Mouse (Mus musculus) kidney, embryonic 16.5 days (tissue): ENCODE results near the gene F11r. TPM values are rescaled to one million over a fixed set of nuclear protein-coding genes. Genes with fewer than 3 reads are reported as not detected.

Source experiments
- ATAC-seq: fragments of 200-750 bp; cut with Nextera tagmentation; 2 replicates; pipeline ENCODE4 v1.8.0; 2017; ENCODE audit warnings: moderate TSS enrichment; ENCODE audit not compliant: low FRiP score, low TSS enrichment
- H3K27ac ChIP-seq: fragments of 300-500 bp; sonication (generic); 2 replicates; pipeline ENCODE4 v1.5.1; 2014; ENCODE audit warnings: low read length
- H3K27me3 ChIP-seq: fragments of 300-500 bp; sonication (generic); 2 replicates; pipeline ENCODE4 v1.6.1; 2014; ENCODE audit warnings: low read length, control low read depth, mixed read lengths; ENCODE audit not compliant: insufficient read depth
- H3K36me3 ChIP-seq: fragments of 300-500 bp; sonication (generic); 2 replicates; pipeline ENCODE4 v1.6.1; 2014; ENCODE audit warnings: low read length, control low read depth, mixed read lengths; ENCODE audit not compliant: insufficient read depth
- H3K4me1 ChIP-seq: fragments of 300-500 bp; sonication (generic); 2 replicates; pipeline ENCODE4 v1.6.1; 2014; ENCODE audit warnings: low read length, control low read depth, mixed read lengths; ENCODE audit not compliant: insufficient read depth
- H3K4me2 ChIP-seq: fragments of 300-500 bp; sonication (generic); replicated peaks from 2 replicates; pipeline ENCODE4 v1.6.1; 2014; ENCODE audit warnings: low read depth, low read length
- H3K4me3 ChIP-seq: fragments of 300-500 bp; sonication (generic); 2 replicates; pipeline ENCODE4 v1.5.1; 2014; ENCODE audit warnings: mild to moderate bottlenecking, low read length
- H3K9ac ChIP-seq: fragments of 300-500 bp; sonication (generic); replicated peaks from 2 replicates; pipeline ENCODE4 v1.6.1; 2014; ENCODE audit warnings: low read length
- H3K9me3 ChIP-seq: fragments of 300-500 bp; sonication (generic); 2 replicates; pipeline ENCODE4 v1.6.1; 2016; ENCODE audit warnings: low read length, control low read depth
- WGBS: fragments of 180-500 bp; shearing (Covaris S2); extraction: QIAGEN DNeasy Blood & Tissue Kit; methylation state at CpG from one replicate; pipeline ENCODE4 v1.1.7; 2014; 5-methylcytosine and 5-hydroxymethylcytosine counted together
- polyA plus RNA-seq: library from polyadenylated mRNA; unstranded; fragments of >200 nt; fragmentation: Nextera tagmentation; extraction: Ambion mirVana; gene quantifications from 2 replicates; pipeline ENCODE4 v1.2.1, GENCODE M21; 2015

The F11r gene
- polyA plus RNA-seq: 156 and 167 TPM in 2 replicates

GRCm38 (mm10) chr1:171437264-171438013 lies at the start of gene F11r:
TSS of gene F11r (plus strand) at chr1:171437535.
- WGBS: under 1% methylated on average over 46 of the region's 46 CpGs
- Histone ChIP-seq H3K27me3 (no peaks in the 10 kb centered on the region), H3K4me3 (peak within 1 kb of the TSS; percentile 69), H3K4me2 (peak within 1 kb of the TSS; percentile 77), H3K9ac (peak within 1 kb of the TSS; percentile 84), H3K4me1 (peaks cover 49% of the 10 kb centered on the region), H3K36me3 (no peaks in the 10 kb centered on the region), H3K27ac (peak within 1 kb of the TSS; percentile 89), H3K9me3 (no peaks in the 10 kb centered on the region)
- peak; percentile 86 for ATAC-seq

GRCm38 (mm10) chr1:171388376-171389102 lies 48.8 kb upstream of the F11r start, which contains the start of gene Arhgap30:
TSS of gene Arhgap30 (plus strand) at chr1:171388954.
- Histone ChIP-seq H3K4me2 (no peak within 1 kb of the TSS), H3K9ac (no peak within 1 kb of the TSS), H3K27me3 (no peaks in the 10 kb centered on the region), H3K9me3 (no peaks in the 10 kb centered on the region), H3K4me1 (no peaks in the 10 kb centered on the region), H3K27ac (no peak within 1 kb of the TSS), H3K36me3 (no peaks in the 10 kb centered on the region), H3K4me3 (no peak within 1 kb of the TSS)
- ATAC-seq: no peak
- 77% methylated on average over 15 of the region's 15 CpGs for WGBS

GRCm38 (mm10) chr1:171390101-171390500 lies 47.2 kb upstream of the F11r start:
- H3K9me3 ChIP-seq: no peaks in the 10 kb centered on the region
- H3K4me2 ChIP-seq: no peak overlapping the region
- WGBS: 70% methylated on average over 4 of the region's 4 CpGs
- no peak overlapping the region for H3K9ac ChIP-seq
- H3K36me3 ChIP-seq: no peaks in the 10 kb centered on the region
- no peak for ATAC-seq
- no peak overlapping the region for H3K27ac ChIP-seq
- no peaks in the 10 kb centered on the region for H3K27me3 ChIP-seq
- H3K4me3 ChIP-seq: no peak overlapping the region
- no peaks in the 10 kb centered on the region for H3K4me1 ChIP-seq

GRCm38 (mm10) chr1:171401821-171402220 lies 35.5 kb upstream of the F11r start:
- ATAC-seq: no peak
- H3K27ac ChIP-seq: no peak overlapping the region
- no peaks in the 10 kb centered on the region for H3K27me3 ChIP-seq
- no peaks in the 10 kb centered on the region for H3K4me1 ChIP-seq
- no peak overlapping the region for H3K4me2 ChIP-seq
- H3K9ac ChIP-seq: no peak overlapping the region
- WGBS: 77% methylated on average over 4 of the region's 4 CpGs
- H3K9me3 ChIP-seq: no peaks in the 10 kb centered on the region
- H3K36me3 ChIP-seq: no peaks in the 10 kb centered on the region
- no peak overlapping the region for H3K4me3 ChIP-seq

GRCm38 (mm10) chr1:171402991-171403390 lies 34.3 kb upstream of the F11r start:
- Histone ChIP-seq H3K4me1 (no peaks in the 10 kb centered on the region), H3K4me2 (no peak overlapping the region), H3K36me3 (no peaks in the 10 kb centered on the region), H3K9me3 (no peaks in the 10 kb centered on the region), H3K4me3 (no peak overlapping the region), H3K9ac (no peak overlapping the region), H3K27me3 (no peaks in the 10 kb centered on the region), H3K27ac (no peak overlapping the region)
- ATAC-seq: no peak
- 73% methylated on average over 9 of the region's 9 CpGs for WGBS

GRCm38 (mm10) chr1:171407263-171407662 lies 30.1 kb upstream of the F11r start:
- Histone ChIP-seq H3K9me3 (no peaks in the 10 kb centered on the region), H3K9ac (no peak overlapping the region), H3K4me2 (no peak overlapping the region), H3K36me3 (no peaks in the 10 kb centered on the region), H3K4me1 (peaks cover under 1% of the 10 kb centered on the region; the same call in 1 of the 2 replicates), H3K27ac (no peak overlapping the region), H3K27me3 (no peaks in the 10 kb centered on the region; the same call in 1 of the 2 replicates), H3K4me3 (no peak overlapping the region)
- WGBS: 69% methylated on average over 5 of the region's 5 CpGs
- no peak for ATAC-seq

GRCm38 (mm10) chr1:171410231-171410630 lies 27.1 kb upstream of the F11r start:
- Histone ChIP-seq H3K4me3 (no peak overlapping the region), H3K4me2 (no peak overlapping the region), H3K27me3 (no peaks in the 10 kb centered on the region; the same call in 1 of the 2 replicates), H3K9ac (no peak overlapping the region), H3K9me3 (no peaks in the 10 kb centered on the region), H3K4me1 (peaks cover 11% of the 10 kb centered on the region), H3K36me3 (peaks cover 2% of the 10 kb centered on the region; the same call in 1 of the 2 replicates), H3K27ac (no peak overlapping the region)
- ATAC-seq: no peak
- 86% methylated on average over 1 of the region's 1 CpGs for WGBS

GRCm38 (mm10) chr1:171410947-171411484 lies 26.3 kb upstream of the F11r start, which contains the start of gene Usf1:
TSS of gene Usf1 (plus strand) at chr1:171411313.
- Histone ChIP-seq H3K27me3 (no peaks in the 10 kb centered on the region; the same call in 1 of the 2 replicates), H3K4me1 (peaks cover 11% of the 10 kb centered on the region), H3K4me3 (peak within 1 kb of the TSS; percentile 97), H3K27ac (peak within 1 kb of the TSS; percentile 97), H3K9me3 (no peaks in the 10 kb centered on the region), H3K4me2 (peak within 1 kb of the TSS; percentile 67), H3K9ac (peak within 1 kb of the TSS; percentile 98), H3K36me3 (peaks cover 10% of the 10 kb centered on the region; the same call in 1 of the 2 replicates)
- under 1% methylated on average over 36 of the region's 36 CpGs for WGBS
- peak; percentile 98 for ATAC-seq

- Histone ChIP-seq H3K27ac (peak overlapping the region; percentile 97), H3K9me3 (no peaks in the 10 kb centered on the region), H3K4me3 (peak overlapping the region; percentile 97), H3K4me1 (peaks cover 11% of the 10 kb centered on the region), H3K27me3 (no peaks in the 10 kb centered on the region; the same call in 1 of the 2 replicates), H3K4me2 (peak overlapping the region; percentile 67), H3K9ac (peak overlapping the region; percentile 98), H3K36me3 (peaks cover 15% of the 10 kb centered on the region)
- 0% methylated on average over 39 of the region's 39 CpGs for WGBS
- ATAC-seq: peak; percentile 79
Observed at GRCm38 (mm10) chr1:171411492-171411941, 25.8 kb upstream of the F11r start.
